Mouse (Mus musculus) CH12.LX (cell line): ENCODE results near the gene Dgkq. TPM values are rescaled to one million over a fixed set of nuclear protein-coding genes. Genes with fewer than 3 reads are reported as not detected.

ENCODE experiments used
- DNase-seq: peaks from one replicate; pipeline ENCODE4 v3.0.0-alpha.2; 2013; ENCODE audit errors: extremely low read depth
- H3K27ac ChIP-seq: 2 replicates; pipeline ENCODE4 v1.5.1; 2012; ENCODE audit warnings: low read depth, mild to moderate bottlenecking, control low read depth, moderate library complexity; ENCODE audit not compliant: insufficient read depth
- H3K27me3 ChIP-seq: replicated peaks from 2 replicates; pipeline ENCODE3; 2012; ENCODE audit warnings: inconsistent platforms
- H3K36me3 ChIP-seq, 2 experiments: replicated peaks in 1 of 2; 2 replicates each; pipeline versions ENCODE3 to v1.6.1; 2012; ENCODE audit warnings: inconsistent platforms in 1 of 2, low read length in 1 of 2, mild to moderate bottlenecking in 1 of 2, mixed read lengths in 1 of 2, moderate library complexity in 1 of 2; ENCODE audit not compliant: control insufficient read depth in 1 of 2, insufficient read depth in 1 of 2
- H3K4me1 ChIP-seq, 2 experiments: 2 replicates each; pipeline ENCODE4 v1.6.1; 2012; ENCODE audit warnings: inconsistent platforms in 1 of 2, moderate library complexity in 1 of 2; ENCODE audit not compliant: insufficient read depth in 2 of 2, control insufficient read depth in 1 of 2
- H3K4me2 ChIP-seq: 2 replicates; pipeline ENCODE4 v1.6.1; 2012; ENCODE audit warnings: low read depth, mild to moderate bottlenecking, control low read depth; ENCODE audit not compliant: poor library complexity, insufficient read depth, severe bottlenecking
- H3K4me3 ChIP-seq, 3 experiments: fragments of 150-350 bp in 1 of 3; sonication (generic) in 1 of 3; replicated peaks in 1 of 3; 2 replicates each; pipeline versions ENCODE3 to v1.5.1; 2011 to 2012; ENCODE audit warnings: low read depth in 2 of 3, low read length in 2 of 3, mild to moderate bottlenecking in 2 of 3, moderate library complexity in 2 of 3, control low read depth in 1 of 3, improper control_type of control experiment in 1 of 3, inconsistent platforms in 1 of 3, mixed read lengths in 1 of 3; ENCODE audit not compliant: poor library complexity in 1 of 3
- H3K79me2 ChIP-seq: replicated peaks from 2 replicates; pipeline ENCODE4 v1.6.1; 2012; ENCODE audit warnings: mild to moderate bottlenecking, moderate library complexity; ENCODE audit not compliant: control insufficient read depth, poor library complexity, insufficient read depth, severe bottlenecking; ENCODE audit errors: extremely low read depth
- H3K9ac ChIP-seq: 2 replicates; pipeline ENCODE4 v1.6.1; 2012; ENCODE audit warnings: low read depth, mild to moderate bottlenecking, control low read depth, moderate library complexity; ENCODE audit not compliant: insufficient read depth
- H3K9me3 ChIP-seq: replicated peaks from 2 replicates; pipeline ENCODE3; 2012; ENCODE audit warnings: low read length, inconsistent platforms, mixed read lengths
- CHD1 ChIP-seq: IDR thresholded peaks from 2 replicates; pipeline ENCODE4 v1.6.1; 2012; ENCODE audit warnings: low read depth, low read length, improper control_type of control experiment, inconsistent platforms
- CHD2 ChIP-seq: IDR thresholded peaks from 2 replicates; pipeline ENCODE4 v1.6.1; 2011; ENCODE audit warnings: low read length, improper control_type of control experiment
- E2F4 ChIP-seq: IDR thresholded peaks from 2 replicates; pipeline ENCODE4 v1.6.1; 2011; ENCODE audit warnings: low read depth, low read length, improper control_type of control experiment; ENCODE audit not compliant: insufficient replicate concordance
- ELF1 ChIP-seq: IDR thresholded peaks from 2 replicates; pipeline ENCODE4 v1.6.1; 2014; ENCODE audit warnings: low read depth, mild to moderate bottlenecking, inconsistent platforms, low read length, improper control_type of control experiment
- ETS1 ChIP-seq: conservative IDR thresholded peaks from 2 replicates; pipeline ENCODE4 v1.6.1; 2012; ENCODE audit warnings: low read depth, mild to moderate bottlenecking, inconsistent platforms, low read length, improper control_type of control experiment, moderate library complexity
- JUN ChIP-seq: IDR thresholded peaks from 2 replicates; pipeline ENCODE4 v1.6.1; 2011; ENCODE audit warnings: low read depth, mild to moderate bottlenecking, low read length, improper control_type of control experiment, moderate library complexity; ENCODE audit not compliant: insufficient read depth
- JUND ChIP-seq: conservative IDR thresholded peaks from 2 replicates; pipeline ENCODE4 v1.6.1; 2011; ENCODE audit warnings: low read depth, low read length, improper control_type of control experiment
- KAT2A ChIP-seq: IDR thresholded peaks from 2 replicates; pipeline ENCODE4 v1.6.1; 2012; ENCODE audit warnings: low read length, improper control_type of control experiment, inconsistent platforms; ENCODE audit not compliant: insufficient replicate concordance
- MAFK ChIP-seq: IDR thresholded peaks from 2 replicates; pipeline ENCODE4 v1.6.1; 2011; ENCODE audit warnings: low read length, improper control_type of control experiment; ENCODE audit not compliant: insufficient replicate concordance
- MAZ ChIP-seq: IDR thresholded peaks from 2 replicates; pipeline ENCODE4 v1.6.1; 2012; ENCODE audit warnings: low read depth, mild to moderate bottlenecking, inconsistent platforms, low read length, improper control_type of control experiment, moderate library complexity
- MXI1 ChIP-seq: IDR thresholded peaks from 2 replicates; pipeline ENCODE4 v1.6.1; 2011; ENCODE audit warnings: mild to moderate bottlenecking, low read depth, low read length, improper control_type of control experiment
- NELFE ChIP-seq: IDR thresholded peaks from 2 replicates; pipeline ENCODE4 v1.6.1; 2011; ENCODE audit warnings: low read depth, low read length, improper control_type of control experiment
- NRF1 ChIP-seq: IDR thresholded peaks from 2 replicates; pipeline ENCODE4 v1.6.1; 2014; ENCODE audit warnings: low read depth, mild to moderate bottlenecking, inconsistent platforms, low read length, improper control_type of control experiment, moderate library complexity
- POLR2A ChIP-seq: IDR thresholded peaks from 2 replicates; pipeline ENCODE4 v1.6.1; 2011; ENCODE audit warnings: low read depth, mild to moderate bottlenecking, improper control_type of control experiment, low read length
- RAD21 ChIP-seq: IDR thresholded peaks from 2 replicates; pipeline ENCODE4 v1.6.1; 2011; ENCODE audit warnings: low read depth, mild to moderate bottlenecking, low read length, improper control_type of control experiment, moderate library complexity
- SMC3 ChIP-seq: IDR thresholded peaks from 2 replicates; pipeline ENCODE4 v1.6.1; 2011; ENCODE audit warnings: low read depth, low read length, improper control_type of control experiment
- TBP ChIP-seq: conservative IDR thresholded peaks from 2 replicates; pipeline ENCODE4 v1.6.1; 2011; ENCODE audit warnings: low read depth, low read length, improper control_type of control experiment
- TCF12 ChIP-seq: IDR thresholded peaks from 2 replicates; pipeline ENCODE4 v1.6.1; 2014; ENCODE audit warnings: low read depth, mild to moderate bottlenecking, inconsistent platforms, low read length, improper control_type of control experiment
- UBTF ChIP-seq: IDR thresholded peaks from 2 replicates; pipeline ENCODE4 v1.6.1; 2012; ENCODE audit warnings: low read depth, mild to moderate bottlenecking, inconsistent platforms, low read length, improper control_type of control experiment, moderate library complexity
- USF2 ChIP-seq: conservative IDR thresholded peaks from 2 replicates; pipeline ENCODE4 v1.6.1; 2011; ENCODE audit warnings: low read depth, low read length, improper control_type of control experiment
- ZC3H11A ChIP-seq: IDR thresholded peaks from 2 replicates; pipeline ENCODE4 v1.6.1; 2012; ENCODE audit warnings: low read depth, mild to moderate bottlenecking, inconsistent platforms, low read length, improper control_type of control experiment
- dilution Hi-C: fragments of 300-500 bp; cut with MboI; formaldehyde crosslinking; loops from 2 replicates; pipeline ENCODE4 v1.14.3; 2020; ENCODE audit warnings: low sequenced_read_pairs; ENCODE audit not compliant: extremely low pct_unique_long_range_greater_than_20kb, extremely low pct_ligation_motif_present
- in situ Hi-C: fragments of 300-500 bp; cut with MboI; formaldehyde crosslinking; loops from 3 replicates; pipeline ENCODE4 v1.14.3; 2019; ENCODE audit warnings: low sequenced_read_pairs, low pct_ligation_motif_present, low pct_unique_long_range_greater_than_20kb, mixed read lengths
- polyA plus RNA-seq: library from polyadenylated mRNA; unstranded; fragments of >175 nt; gene quantifications from 2 replicates; pipeline ENCODE4 v1.2.1, GENCODE M21; 2012; ENCODE audit warnings: low read depth; ENCODE audit not compliant: insufficient read length
- total RNA-seq, 2 experiments: library from RNA; depleted of rRNA; stranded (reverse); fragments of 300-350 nt in 1 of 2; fragments of >200 nt in 1 of 2; gene quantifications; 2 replicates each; pipeline ENCODE4 v1.2.3; 2012 to 2014

Gene Dgkq
- total and polyA plus RNA-seq, 3 experiments = 3.7 to 8.5 (median 4.4) TPM

- Histone ChIP-seq H3K4me3 (no peak overlapping the region), H3K4me1 (no peaks in the 10 kb centered on the region), H3K9me3 (no peaks in the 10 kb centered on the region), H3K4me2 (no peak overlapping the region), H3K79me2 (no peaks in the 10 kb centered on the region), H3K9ac (no peak overlapping the region), H3K27ac (no peak overlapping the region), H3K36me3 (no peaks in the 10 kb centered on the region), H3K27me3 (peaks cover 14% of the 10 kb centered on the region)
- no peak for TF ChIP-seq CHD2
- TF ChIP-seq POLR2A = no peak
- TF ChIP-seq USF2 = no peak
- no peak for TF ChIP-seq CHD1
- TF ChIP-seq MAZ = no peak
- TF ChIP-seq TBP = no peak
- TF ChIP-seq ELF1 = no peak
- no peak for TF ChIP-seq KAT2A
- TF ChIP-seq NRF1 = no peak
- TF ChIP-seq MAFK = no peak
- no peak for TF ChIP-seq NELFE
- no peak for TF ChIP-seq TCF12
- no peak for TF ChIP-seq UBTF
- no peak for TF ChIP-seq ETS1
- dilution Hi-C loops (no loop called here), in situ Hi-C loops (no loop called here)
- DNase-seq = no peak
These were observed 39.7 kb upstream of the Dgkq start for GRCm38 (mm10) chr5:108708981-108709731.

GRCm38 (mm10) chr5:108708419-108708818, 38.9 kb upstream of the Dgkq start:
- no peak overlapping the region for H3K9ac ChIP-seq
- DNase-seq = no peak
- H3K4me3 ChIP-seq = no peak overlapping the region
- no peaks in the 10 kb centered on the region for H3K79me2 ChIP-seq
- dilution Hi-C loops = no loop called here
- in situ Hi-C loops = no loop called here
- H3K4me1 ChIP-seq = no peaks in the 10 kb centered on the region
- TF ChIP-seq E2F4 (no peak), MAZ (no peak), NELFE (no peak), ZC3H11A (no peak), JUN (no peak), JUND (no peak), RAD21 (no peak), ETS1 (no peak), SMC3 (no peak), MXI1 (no peak), USF2 (no peak)
- TF ChIP-seq, all 38 proteins: peak for 0
- Histone ChIP-seq H3K36me3 (no peaks in the 10 kb centered on the region), H3K27me3 (peaks cover 10% of the 10 kb centered on the region), H3K9me3 (no peaks in the 10 kb centered on the region), H3K4me2 (no peak overlapping the region), H3K27ac (no peak overlapping the region)
